Mouse (Mus musculus): ENCODE data around the gene Drosha.

Drosha gene

DNA sequence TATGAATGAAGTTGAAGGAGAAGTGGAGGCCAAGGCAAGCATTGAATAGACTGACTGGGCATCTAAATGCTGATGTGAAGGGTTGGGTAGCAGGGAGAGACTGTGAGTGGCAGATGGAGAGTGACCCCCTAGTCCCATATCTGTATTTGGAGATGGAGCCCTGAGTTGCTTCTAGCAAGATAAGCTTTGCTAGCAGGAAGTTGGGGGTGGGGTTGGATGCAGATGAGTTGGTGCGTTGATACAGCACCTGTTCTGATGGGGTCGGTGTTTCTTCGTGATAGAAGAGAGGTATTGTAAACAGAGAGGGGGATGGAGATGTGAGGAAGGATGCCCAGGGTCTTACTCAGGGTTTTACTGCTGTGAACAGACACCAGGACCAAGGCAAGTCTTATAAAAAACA is 5.3 kb downstream of the Drosha start:
- DNase-seq (ENCODE audit: low read depth, low spot score), result no peak

DNA sequence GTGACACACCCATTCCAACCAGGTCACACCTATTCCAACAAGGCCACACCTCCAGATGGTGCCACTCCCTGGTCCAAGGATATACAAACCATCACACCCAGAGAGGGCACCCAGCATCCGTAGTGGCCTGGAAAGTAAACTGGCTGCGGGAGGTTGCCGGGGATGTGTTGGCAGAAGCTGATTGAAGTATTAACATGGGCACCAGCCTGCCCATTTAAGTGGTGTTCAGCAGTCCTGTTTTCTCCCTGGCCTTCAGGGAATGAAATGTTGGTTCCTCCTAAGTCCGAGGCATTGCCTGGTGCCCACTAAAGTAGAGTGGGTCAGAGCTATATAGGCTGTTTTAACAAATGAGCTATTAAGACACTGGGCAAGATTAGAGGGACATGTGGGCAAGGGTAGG is 8.0 kb downstream of the Drosha start:
- no peak for DNase-seq (ENCODE audit: low read depth, low spot score)

DNA sequence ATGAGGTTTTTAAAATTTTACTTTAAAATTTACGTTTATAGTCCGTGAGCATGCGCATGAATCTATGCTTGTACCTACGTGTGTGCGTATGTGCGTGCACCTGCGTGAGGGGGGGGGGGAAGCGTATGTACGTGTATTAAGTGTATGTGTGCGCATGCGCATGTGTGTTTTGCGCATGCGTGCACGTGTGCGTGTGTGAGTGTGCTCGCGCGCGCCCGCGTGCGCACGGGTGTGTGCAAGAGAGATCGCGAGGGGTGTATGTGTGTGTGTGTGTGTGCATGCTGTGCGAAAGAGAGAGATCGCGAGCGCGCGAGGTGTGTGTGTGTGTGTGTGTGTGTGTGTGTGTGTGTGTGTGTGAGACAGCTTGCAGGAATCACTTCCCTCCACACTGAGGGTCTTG is 8.8 kb downstream of the Drosha start:
- no peak for DNase-seq (ENCODE audit: low read depth, low spot score)

DNA sequence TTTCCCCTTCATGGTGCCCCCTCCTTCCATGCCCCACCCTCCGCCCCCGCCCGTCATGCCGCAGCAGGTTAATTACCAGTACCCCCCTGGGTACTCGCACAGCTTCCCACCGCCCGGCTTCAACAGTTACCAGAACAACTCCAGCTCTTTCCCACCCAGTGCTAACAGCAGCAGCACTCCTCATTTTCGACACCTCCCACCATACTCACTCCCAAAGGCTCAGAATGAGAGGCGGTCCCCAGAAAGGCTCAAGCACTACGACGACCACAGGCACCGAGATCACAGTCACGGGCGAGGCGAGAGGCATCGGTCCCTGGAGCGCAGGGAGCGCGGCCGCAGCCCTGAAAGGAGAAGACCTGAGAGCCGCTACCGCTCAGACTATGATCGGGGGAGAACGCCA is 9.6 kb downstream of the Drosha start:
- no peak for DNase-seq (ENCODE audit: low read depth, low spot score)

DNA sequence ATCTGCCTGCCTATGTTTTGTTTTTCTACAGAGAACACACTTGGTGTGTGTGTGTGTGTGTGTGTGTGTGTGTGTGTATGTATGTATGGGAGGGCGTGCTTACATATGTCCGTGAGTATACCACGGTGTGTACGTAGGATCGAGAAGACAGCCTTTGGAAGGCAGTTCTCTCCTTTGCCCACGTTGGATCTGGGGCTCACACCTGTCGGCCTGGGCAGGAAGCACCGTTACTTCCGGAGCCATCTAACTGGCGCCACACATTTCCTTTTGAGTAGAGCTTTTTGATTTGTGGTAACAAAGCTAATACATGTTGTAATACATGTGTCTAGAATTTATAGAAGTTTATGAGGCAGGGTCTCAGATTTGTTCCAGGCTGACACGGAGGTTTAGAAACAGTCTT is 16.1 kb downstream of the Drosha start:
- DNase-seq (ENCODE audit: low read depth, low spot score), result no peak

DNA sequence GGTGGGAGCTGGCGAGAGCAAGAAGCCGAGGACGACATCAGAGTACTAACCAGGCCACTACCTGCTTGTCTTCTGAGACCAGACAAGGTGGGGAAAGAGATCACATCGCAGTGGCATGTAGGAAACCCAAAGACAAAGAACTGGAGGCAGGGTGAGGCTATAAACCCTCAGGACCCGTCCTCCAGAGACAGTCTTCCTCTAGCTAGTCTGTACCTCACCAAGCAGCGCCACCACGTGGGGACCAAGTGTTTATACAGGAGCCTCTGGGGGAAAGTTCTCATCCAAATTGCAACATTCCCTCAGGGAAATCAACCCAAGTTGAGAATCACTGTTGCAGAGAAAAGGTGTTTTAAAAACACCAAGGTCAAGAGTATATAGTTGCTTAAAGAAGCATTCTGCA is 18.2 kb downstream of the Drosha start:
- DNase-seq (ENCODE audit: low read depth, low spot score), result no peak

DNA sequence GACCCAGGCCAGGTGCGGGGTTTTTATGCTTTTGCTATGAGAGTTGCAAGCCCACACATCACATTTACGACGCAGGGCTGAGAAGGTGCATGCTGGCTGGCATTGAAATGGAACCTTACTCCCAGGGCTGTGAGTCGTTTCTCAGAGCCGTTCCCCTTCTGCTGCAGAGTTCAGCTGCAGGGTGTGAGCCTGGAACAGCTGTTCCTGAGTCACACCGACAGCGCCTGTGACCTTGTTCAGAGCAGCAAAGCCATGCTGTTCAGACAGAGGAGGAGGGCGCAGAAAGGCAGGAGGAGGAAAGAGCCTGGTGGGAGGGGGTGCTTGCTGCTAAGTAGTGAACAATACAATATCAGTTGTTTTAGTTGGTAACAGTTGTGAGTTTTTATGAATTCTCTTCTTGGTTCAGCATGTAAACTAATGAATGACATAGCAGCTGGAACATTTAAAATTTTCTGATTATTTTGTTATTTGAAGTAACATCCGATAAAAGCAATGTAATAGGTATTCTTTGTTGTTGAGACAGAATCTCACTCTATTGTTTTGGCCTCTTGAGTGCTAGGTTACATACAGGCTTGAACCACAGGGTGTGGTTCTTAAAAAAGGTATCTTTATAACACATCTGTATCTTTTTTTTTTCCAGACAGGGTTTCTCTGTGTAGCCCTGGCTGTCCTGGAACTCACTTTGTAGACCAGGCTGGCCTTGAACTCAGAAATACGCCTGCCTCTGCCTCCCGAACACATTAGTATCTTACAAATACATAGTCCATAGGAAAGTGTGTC is 23.8 kb downstream of the Drosha start:
- DNase-seq (ENCODE audit: low read depth, low spot score), result no peak

DNA sequence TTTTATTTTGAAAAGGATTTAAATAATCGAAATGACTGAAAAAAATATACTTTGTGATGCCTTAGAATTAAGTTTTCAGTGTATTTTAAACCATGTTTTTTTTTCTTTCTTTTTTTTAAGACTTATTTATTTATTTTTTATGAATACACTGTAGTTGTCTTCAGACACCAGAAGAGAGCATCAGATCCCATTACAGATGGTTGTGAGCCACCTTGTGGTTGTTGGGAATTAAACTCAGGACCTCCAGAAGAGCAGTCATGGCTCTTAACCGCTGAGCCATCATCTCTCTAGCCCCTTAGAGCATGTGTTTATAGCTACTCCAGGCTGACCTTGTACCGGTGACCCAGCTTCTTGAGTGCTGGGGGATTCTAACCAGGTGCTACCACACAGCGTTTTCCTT is 24.8 kb downstream of the Drosha start:
- no peak for DNase-seq (ENCODE audit: low read depth, low spot score)

DNA sequence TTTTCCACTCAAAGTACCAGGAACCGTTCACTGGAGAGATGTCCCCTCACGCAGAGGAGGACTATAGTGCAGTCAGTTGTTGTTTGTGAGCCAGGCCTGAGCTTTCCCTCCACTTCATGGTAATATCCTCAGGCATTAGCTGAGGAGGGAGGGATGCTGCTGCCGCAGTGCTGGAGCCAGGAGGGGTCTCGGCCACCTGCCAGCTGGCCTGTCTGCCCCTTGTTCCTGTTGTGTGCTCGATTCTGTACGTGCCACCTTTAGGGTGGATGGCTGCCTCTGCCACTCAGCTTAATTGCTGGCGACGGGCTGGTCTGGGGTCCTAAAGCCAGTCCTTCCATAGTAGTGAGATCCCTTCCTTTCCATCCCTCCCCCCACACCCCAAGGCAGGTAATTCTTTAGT is 28.9 kb downstream of the Drosha start:
- DNase-seq (ENCODE audit: low read depth, low spot score), result no peak

DNA sequence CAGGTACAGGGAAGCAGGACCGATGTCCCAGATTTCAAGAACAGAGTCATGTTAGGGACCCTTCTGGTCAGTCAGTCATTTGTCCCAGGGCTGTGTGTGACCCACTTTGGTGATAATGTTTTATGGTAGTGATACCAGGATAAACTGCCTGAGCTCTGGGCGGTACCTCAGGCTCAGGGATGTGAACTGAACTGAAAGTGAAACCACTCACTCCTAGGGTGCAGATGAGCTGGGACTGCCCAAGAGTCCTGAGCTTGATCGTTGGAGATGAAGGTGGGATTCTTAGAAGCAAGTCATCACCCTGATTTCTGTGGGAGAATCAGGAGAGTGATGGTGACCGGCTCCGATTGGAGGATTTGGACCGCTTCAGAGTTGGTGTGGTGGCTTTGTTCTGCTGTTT is 32.2 kb downstream of the Drosha start:
- no peak for DNase-seq (ENCODE audit: low read depth, low spot score)

DNA sequence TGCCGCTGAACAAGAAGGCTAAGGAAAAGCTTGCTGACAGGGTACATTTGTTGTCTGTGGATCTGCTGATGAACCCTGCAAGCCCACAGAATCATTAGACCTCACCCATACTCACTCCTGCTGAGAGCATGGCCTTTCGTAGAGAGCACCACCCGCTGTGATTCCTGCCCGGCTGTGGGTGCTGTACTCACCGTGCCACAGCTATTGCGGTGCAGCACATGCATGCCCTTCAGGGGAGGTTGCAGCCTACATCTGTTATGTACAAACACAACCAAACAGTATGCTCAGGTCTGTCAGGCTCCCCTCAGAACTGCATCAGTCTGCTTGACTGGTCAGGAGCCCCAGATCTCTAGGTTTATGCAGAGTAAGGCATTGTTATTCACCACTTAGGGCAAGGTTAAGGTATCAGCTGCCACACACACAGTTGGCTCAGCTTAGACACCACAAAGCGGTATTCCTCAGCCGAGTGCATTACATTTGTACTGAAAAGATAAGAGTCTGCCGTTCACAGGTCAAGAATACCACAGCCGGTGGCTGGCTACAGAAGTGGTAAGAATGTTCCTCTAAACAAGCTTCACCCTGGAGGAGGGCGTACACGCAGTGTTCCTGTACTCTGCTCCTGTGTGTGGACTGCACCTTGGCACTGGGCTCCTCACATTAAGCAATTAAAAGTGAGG is 33.4 kb downstream of the Drosha start:
- DNase-seq (ENCODE audit: low read depth, low spot score), result no peak

DNA sequence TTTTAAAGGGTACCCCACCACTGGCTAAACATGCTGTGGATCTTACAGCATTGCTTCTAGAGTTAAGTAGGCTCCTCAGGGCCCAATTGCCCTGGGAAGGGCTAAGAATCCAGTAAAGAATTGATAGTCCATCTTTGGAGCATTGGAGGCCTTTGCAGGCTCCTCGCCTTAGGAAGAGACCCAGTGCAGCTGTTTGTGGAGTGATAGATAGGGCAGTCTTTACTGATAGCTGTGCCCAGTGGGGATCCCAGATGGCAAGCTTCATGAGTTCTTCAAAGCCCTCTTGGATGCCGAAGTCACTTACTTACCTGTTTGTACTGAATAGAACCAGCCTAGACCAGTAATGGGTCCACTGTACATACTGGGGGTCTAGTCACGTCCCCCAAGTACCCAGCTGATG is 34.0 kb downstream of the Drosha start:
- no peak for DNase-seq (ENCODE audit: low read depth, low spot score)

DNA sequence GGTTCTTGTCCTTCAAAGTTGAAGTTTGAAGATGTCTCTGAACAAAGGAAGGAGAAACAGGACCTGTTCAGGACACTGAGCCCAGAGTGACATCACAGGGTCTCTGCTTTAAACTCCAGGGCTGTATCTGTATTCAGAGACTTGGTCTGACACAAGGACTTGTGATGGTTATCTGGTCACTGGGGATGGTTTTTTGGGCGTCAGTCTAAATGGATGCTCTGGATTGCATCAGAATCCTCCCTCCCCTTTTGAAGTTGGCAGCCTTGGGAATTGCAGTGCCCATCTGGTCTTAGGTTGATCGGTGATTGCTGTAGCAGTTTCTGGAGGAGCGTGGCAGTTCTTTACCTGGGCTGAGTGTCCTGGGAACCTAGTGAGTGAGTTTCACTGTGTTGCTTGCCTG is 37.4 kb downstream of the Drosha start:
- no peak for DNase-seq (ENCODE audit: low read depth, low spot score)

DNA sequence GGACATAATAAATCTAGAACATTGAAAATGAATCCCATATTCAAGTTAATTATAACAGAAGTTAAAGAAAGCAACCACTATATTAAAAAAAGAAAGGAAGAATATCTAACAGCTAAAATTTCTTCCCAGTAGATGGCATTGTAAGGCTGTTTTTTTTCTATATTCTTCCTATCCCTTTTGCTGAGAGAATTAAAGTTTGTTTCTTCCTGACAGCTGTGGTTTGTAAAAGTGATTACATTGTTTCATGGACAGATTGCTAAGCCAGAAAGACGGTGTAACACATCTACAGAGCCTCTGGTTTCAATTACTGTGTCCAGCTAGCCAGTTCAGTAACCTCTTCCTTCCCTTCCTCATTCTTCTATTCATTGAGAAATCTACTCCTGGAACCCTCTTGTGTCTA is 39.1 kb downstream of the Drosha start:
- no peak for DNase-seq (ENCODE audit: low read depth, low spot score)

DNA sequence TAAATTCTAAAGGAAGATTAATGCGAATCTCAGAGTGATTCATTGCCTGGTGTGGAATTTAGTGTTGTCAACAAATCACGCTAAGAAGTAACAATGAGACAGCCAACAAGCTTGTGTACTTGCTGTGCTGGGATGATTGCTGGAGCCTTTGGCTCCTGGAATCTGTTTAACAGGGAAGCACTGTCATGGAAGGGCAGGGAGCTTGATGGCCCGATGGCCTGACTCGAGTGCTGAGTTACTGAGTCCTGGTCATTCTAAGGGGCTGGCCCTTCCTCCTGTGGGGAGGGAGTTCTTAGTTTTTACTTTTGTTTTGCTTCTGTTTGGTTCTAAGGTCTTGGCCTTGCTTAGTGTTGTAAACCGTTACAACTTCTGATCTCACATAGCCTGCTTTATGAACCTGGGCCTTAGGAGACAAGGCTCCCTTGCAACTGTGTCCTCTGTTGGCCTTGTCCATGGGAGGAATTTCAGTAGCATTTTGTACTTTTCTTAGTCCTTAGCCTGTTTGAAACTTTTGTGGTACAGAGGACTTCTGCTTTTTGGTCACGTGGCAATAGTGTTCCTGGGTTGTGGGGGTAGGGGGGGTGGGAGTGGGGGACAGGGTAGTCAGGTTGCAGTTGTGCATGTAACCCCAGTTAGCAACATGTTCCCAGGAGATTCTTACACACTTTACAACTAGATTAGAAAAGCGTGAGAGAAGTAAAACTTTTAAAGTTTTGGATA is 41.1 kb downstream of the Drosha start:
- DNase-seq (ENCODE audit: low read depth, low spot score), result no peak

DNA sequence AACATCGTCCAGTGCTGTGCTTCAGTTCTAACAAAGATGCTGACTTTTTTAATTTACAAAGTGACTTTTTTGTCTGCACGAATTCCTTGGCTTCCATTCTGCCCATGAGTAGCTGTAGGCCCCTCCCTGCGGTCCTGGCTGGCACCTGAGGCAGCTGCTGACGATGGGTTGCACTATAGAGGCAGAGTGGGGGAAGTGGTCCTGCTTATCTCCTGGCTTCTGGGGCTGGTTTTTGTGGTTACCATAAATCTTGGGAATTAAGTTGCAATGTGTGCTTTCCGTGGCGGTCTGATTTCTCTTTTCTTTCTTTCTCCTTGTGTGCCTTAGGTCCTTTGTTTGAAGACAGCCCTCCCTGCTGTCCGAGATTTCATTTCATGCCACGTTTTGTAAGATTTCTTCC is 42.7 kb downstream of the Drosha start:
- DNase-seq (ENCODE audit: low read depth, low spot score), result no peak

DNA sequence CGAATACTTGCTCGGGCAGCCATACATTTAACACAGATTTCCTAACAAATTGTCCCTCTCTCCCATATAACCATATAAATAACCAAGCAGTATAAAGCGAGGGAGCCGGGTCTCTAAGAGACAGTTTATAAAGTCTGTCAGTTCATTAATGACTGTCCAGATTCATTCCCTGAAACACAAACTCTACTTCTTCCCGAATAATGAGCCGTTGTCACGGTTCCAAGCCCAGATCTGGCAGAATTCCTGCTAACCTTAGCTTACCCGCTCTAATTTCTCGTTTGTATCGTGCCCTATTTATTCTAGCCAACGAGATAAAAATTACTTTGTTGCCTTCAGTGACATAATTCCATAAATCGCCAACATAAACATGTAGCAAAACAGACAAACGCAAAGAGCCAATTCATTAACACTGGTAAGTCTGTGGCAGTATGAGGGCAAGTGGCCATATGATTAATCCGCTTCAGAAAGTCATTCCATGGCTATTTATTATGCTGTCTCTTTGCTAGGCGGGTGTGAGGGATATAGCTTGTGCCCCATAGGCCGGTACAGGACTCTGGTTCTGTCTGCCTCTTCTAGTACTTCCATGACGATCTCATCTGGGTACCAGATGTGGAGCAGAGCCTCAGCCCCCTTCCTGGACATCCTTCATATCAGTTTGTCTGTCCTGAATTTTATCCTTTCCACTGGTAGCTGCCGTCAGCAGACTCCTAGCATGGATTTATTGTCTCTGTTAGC is 51.0 kb downstream of the Drosha start:
- no peak for DNase-seq (ENCODE audit: low read depth, low spot score)

DNA sequence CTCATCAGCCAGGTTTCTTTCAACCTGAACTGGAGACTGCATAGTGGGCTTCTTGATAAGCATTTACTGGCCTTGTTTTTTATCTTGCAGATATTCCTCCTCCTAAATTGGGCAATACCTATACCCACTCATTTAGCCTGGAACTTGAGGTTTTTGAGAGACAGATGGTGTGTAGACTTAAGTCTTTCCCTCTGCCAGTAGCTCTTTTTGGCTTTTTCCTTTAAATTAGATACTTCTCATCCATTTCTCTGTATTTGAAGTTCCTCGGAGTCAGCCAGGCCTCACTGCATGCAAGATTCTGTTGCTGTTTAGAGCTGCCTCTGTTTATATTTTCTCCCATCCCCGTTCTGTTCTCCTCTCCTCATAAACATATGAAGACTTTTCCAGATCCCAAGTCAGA is 51.7 kb downstream of the Drosha start:
- DNase-seq (ENCODE audit: low read depth, low spot score), result no peak

DNA sequence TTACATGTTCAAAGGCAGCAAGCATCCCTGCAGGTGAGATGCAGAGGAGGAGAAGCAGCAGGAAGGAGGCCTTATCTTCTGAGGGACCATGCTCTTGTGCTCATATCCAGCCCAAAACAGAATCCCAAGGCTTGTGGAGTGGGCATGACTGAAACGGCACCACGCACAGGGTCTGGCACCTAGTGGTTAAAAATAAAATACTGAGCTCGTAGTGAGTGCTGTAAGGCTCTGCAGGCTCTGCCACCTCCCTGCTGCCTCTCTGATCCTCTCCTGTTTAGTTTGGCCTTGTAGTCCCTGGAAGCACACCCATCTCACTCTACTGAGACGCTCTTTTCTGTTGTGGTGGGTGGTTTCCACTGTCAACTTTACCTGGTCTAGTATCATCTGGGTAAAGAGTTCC is 52.3 kb downstream of the Drosha start:
- DNase-seq (ENCODE audit: low read depth, low spot score), result no peak

DNA sequence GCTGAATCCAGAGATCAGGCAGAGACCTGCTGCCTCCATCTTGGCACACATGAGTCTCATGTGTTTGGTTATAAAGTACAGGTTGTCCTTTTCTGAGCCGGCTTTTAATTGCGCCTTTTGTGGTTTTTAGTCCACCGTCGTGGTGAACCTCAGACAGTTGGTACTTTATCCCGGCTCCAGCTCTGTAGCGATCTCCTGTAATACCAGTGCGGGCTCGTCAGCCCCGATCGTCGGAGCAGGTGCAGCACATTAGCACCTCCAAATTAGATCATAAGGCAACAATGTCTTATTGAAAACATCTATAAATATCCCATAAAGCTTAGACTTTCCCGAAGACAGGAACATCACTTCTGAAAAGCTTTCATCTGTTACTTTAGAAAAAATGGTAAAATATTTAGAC is 53.3 kb downstream of the Drosha start:
- no peak for DNase-seq (ENCODE audit: low read depth, low spot score)

DNA sequence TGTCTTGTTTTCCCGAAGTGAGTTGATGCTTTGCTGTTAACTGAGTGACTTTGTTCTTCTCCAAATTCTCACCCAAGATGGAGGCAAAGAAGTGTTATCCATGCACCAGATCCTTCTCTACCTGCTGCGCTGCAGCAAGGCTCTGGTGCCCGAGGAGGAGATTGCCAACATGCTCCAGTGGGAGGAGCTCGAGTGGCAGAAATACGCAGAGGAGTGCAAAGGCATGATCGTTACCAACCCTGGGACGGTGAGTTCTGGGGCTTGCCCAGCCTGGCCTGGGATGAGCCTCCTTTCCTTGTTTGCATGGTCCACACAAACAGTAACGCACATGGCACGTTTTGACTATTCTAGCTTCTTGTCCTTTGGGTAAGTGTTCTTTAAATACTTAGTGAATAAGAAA is 54.0 kb downstream of the Drosha start:
- DNase-seq (ENCODE audit: low read depth, low spot score), result no peak

DNA sequence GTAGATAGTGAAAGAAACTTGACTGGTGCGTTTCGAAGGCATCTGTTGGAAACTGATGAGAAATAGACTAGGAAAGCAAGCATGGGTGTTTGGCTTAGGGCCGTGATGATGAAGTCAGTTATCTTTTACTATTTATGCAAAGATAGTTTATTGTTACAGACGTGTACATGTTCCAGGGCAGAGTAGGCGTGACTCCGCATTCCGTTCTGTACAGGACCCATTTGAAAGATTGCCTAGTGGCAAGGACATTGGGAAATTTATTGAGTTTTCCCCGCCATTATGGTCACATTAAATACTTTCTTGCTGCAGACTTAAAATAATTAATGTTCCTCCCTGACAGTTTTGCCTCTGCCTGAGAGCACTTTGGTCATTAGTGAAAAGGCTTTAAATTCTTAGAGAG is 55.3 kb downstream of the Drosha start:
- DNase-seq (ENCODE audit: low read depth, low spot score), result no peak

Measured in c-Kit-negative CD71-positive TER-119-positive erythroid progenitor cells, embryonic 14.5 days (primary cell).